Mouse (Mus musculus) hindbrain, embryonic 14.5 days (tissue): ENCODE data around the gene Ccdc138. TPM values are rescaled to one million over a fixed set of nuclear protein-coding genes. Genes with fewer than 3 reads are reported as not detected.
A peak's percentile ranks its signal among the peaks of the same experiment; 100 is the strongest.
"Not testable (repeated sequence)": the region's sequence is repeated elsewhere in the genome, so short reads cannot be mapped to it uniquely, and the experiment has no call there.

Experiments used
- ATAC-seq: fragments of 200-750 bp; cut with Nextera tagmentation; 2 replicates; pipeline ENCODE4 v1.8.0; 2017; ENCODE audit warnings: moderate number of reproducible peaks, mild to moderate bottlenecking, moderate TSS enrichment, moderate library complexity; ENCODE audit not compliant: low FRiP score
- DNase-seq: peaks from one replicate; pipeline ENCODE4 v3.0.0-alpha.2; 2015; ENCODE audit warnings: low spot score
- H3K27ac ChIP-seq: fragments of 300-500 bp; sonication (generic); 2 replicates; pipeline ENCODE4 v1.5.1; 2014; ENCODE audit warnings: mild to moderate bottlenecking, moderate library complexity
- H3K27me3 ChIP-seq: fragments of 300-500 bp; sonication (generic); 2 replicates; pipeline ENCODE4 v1.6.1; 2014; ENCODE audit warnings: mild to moderate bottlenecking, low read length, mixed read lengths; ENCODE audit not compliant: control insufficient read depth, insufficient read depth
- H3K36me3 ChIP-seq: fragments of 300-500 bp; sonication (generic); replicated peaks from 2 replicates; pipeline ENCODE4 v1.6.1; 2014; ENCODE audit not compliant: control insufficient read depth, insufficient read depth
- H3K4me1 ChIP-seq: fragments of 300-500 bp; sonication (generic); replicated peaks from 2 replicates; pipeline ENCODE4 v1.6.1; 2014; ENCODE audit warnings: antibody characterized with exemption, low read length, mixed read lengths; ENCODE audit not compliant: control insufficient read depth, insufficient read depth
- H3K4me2 ChIP-seq: fragments of 300-500 bp; sonication (generic); replicated peaks from 2 replicates; pipeline ENCODE4 v1.6.1; 2014; ENCODE audit warnings: mild to moderate bottlenecking, moderate library complexity
- H3K4me3 ChIP-seq: fragments of 300-500 bp; sonication (generic); replicated peaks from 2 replicates; pipeline ENCODE4 v1.5.1; 2014; ENCODE audit warnings: mild to moderate bottlenecking, low read length
- H3K9ac ChIP-seq: fragments of 300-500 bp; sonication (generic); 2 replicates; pipeline ENCODE4 v1.6.1; 2014
- H3K9me3 ChIP-seq: fragments of 300-500 bp; sonication (generic); 2 replicates; pipeline ENCODE4 v1.6.1; 2016; ENCODE audit warnings: low read length; ENCODE audit not compliant: control insufficient read depth
- WGBS: fragments of 180-500 bp; shearing (Covaris S2); extraction: QIAGEN DNeasy Blood & Tissue Kit; methylation state at CpG from one replicate; pipeline ENCODE4 v1.1.7; 2014; 5-methylcytosine and 5-hydroxymethylcytosine counted together
- polyA plus RNA-seq: library from polyadenylated mRNA; unstranded; fragments of >200 nt; fragmentation: Nextera tagmentation; extraction: Ambion mirVana; gene quantifications from 2 replicates; pipeline ENCODE4 v1.2.1, GENCODE M21; 2014

Ccdc138 gene
- polyA plus RNA-seq, 1 experiment from 2014 or later: 7.7 TPM

- no peak for DNase-seq
- peak overlapping the region; percentile 67 for H3K4me2 ChIP-seq
- no peaks in the 10 kb centered on the region for H3K27me3 ChIP-seq
- no peaks in the 10 kb centered on the region for H3K9me3 ChIP-seq
- H3K27ac ChIP-seq: peak overlapping the region; percentile 86; the same call in 1 of the 2 replicates
- 0 out of 2 replicates have a peak, but pooled peaks cover 14% of the 10 kb centered on the region for H3K4me1 ChIP-seq
- no peak overlapping the region; the same call in 1 of the 2 replicates for H3K4me3 ChIP-seq
- ATAC-seq: no peak
- H3K9ac ChIP-seq: peak overlapping the region; percentile 71; the same call in 1 of the 2 replicates
- H3K36me3 ChIP-seq: peaks cover 34% of the 10 kb centered on the region
Measured at GRCm38 (mm10) chr10:58496732-58497131, 1.0 kb upstream of the Ccdc138 start.

- Histone ChIP-seq H3K9ac (peak overlapping the region; percentile 71), H3K36me3 (peaks cover 16% of the 10 kb centered on the region), H3K4me2 (peak overlapping the region; percentile 67), H3K27ac (no peak overlapping the region), H3K4me1 (0 out of 2 replicates have a peak, but pooled peaks cover 14% of the 10 kb centered on the region), H3K9me3 (no peaks in the 10 kb centered on the region), H3K4me3 (peak overlapping the region; percentile 69), H3K27me3 (no peaks in the 10 kb centered on the region)
- 64% methylated on average over 2 of the region's 2 CpGs for WGBS
- ATAC-seq (no peak), DNase-seq (no peak)
Measured at GRCm38 (mm10) chr10:58498516-58498915, 768 bp downstream of the Ccdc138 start.

- 0 out of 2 replicates have a peak, but pooled peaks cover 19% of the 10 kb centered on the region for H3K36me3 ChIP-seq
- H3K9ac ChIP-seq: no peak overlapping the region
- no peak overlapping the region for H3K27ac ChIP-seq
- no peaks in the 10 kb centered on the region for H3K4me1 ChIP-seq
- no peak overlapping the region for H3K4me2 ChIP-seq
- no peak overlapping the region for H3K4me3 ChIP-seq
- ATAC-seq (no peak), DNase-seq (no peak)
- WGBS: 84% methylated on average over 1 of the region's 1 CpGs
- no peaks in the 10 kb centered on the region for H3K9me3 ChIP-seq
- no peaks in the 10 kb centered on the region for H3K27me3 ChIP-seq
Measured at GRCm38 (mm10) chr10:58529358-58529757, 31.6 kb downstream of the Ccdc138 start.

- Histone ChIP-seq H3K4me3 (no peak overlapping the region), H3K36me3 (0 out of 2 replicates have a peak, but pooled peaks cover 19% of the 10 kb centered on the region), H3K27me3 (no peaks in the 10 kb centered on the region), H3K9me3 (0 out of 2 replicates have a peak, but pooled peaks cover 3% of the 10 kb centered on the region), H3K27ac (no peak overlapping the region), H3K9ac (no peak overlapping the region), H3K4me2 (no peak overlapping the region), H3K4me1 (no peaks in the 10 kb centered on the region)
- WGBS: 88% methylated on average over 10 of the region's 10 CpGs
- DNase-seq: no peak
- no peak for ATAC-seq
Measured at GRCm38 (mm10) chr10:58530896-58531790, 33.4 kb downstream of the Ccdc138 start.

- no peak overlapping the region for H3K27ac ChIP-seq
- no peak overlapping the region for H3K9ac ChIP-seq
- DNase-seq (no peak), ATAC-seq (no peak)
- no peak overlapping the region for H3K4me3 ChIP-seq
- 93% methylated on average over 2 of the region's 2 CpGs for WGBS
- H3K9me3 ChIP-seq: 0 out of 2 replicates have a peak, but pooled peaks cover 3% of the 10 kb centered on the region
- H3K4me2 ChIP-seq: no peak overlapping the region
- no peaks in the 10 kb centered on the region for H3K4me1 ChIP-seq
- 0 out of 2 replicates have a peak, but pooled peaks cover 19% of the 10 kb centered on the region for H3K36me3 ChIP-seq
- no peaks in the 10 kb centered on the region for H3K27me3 ChIP-seq
Measured at GRCm38 (mm10) chr10:58532177-58532576, 34.4 kb downstream of the Ccdc138 start.

- H3K4me3 ChIP-seq, ATAC-seq, H3K9ac ChIP-seq, H3K27ac ChIP-seq, H3K27me3 ChIP-seq, H3K4me2 ChIP-seq, DNase-seq, H3K36me3 ChIP-seq, H3K4me1 ChIP-seq, H3K9me3 ChIP-seq: not testable (repeated sequence)
- WGBS: 83% methylated on average over 5 of the region's 5 CpGs
Measured at GRCm38 (mm10) chr10:58536276-58536675, 38.5 kb downstream of the Ccdc138 start.

GRCm38 (mm10) chr10:58540613-58541012 lies 42.9 kb downstream of the Ccdc138 start:
- Histone ChIP-seq H3K9me3 (no peaks in the 10 kb centered on the region), H3K36me3 (no peaks in the 10 kb centered on the region; the same call in none of the 2 replicates), H3K4me2 (no peak overlapping the region), H3K4me3 (no peak overlapping the region), H3K9ac (no peak overlapping the region), H3K27ac (no peak overlapping the region), H3K4me1 (no peaks in the 10 kb centered on the region), H3K27me3 (no peaks in the 10 kb centered on the region)
- no peak for ATAC-seq
- WGBS: 44% methylated on average over 13 of the region's 13 CpGs
- DNase-seq: no peak

GRCm38 (mm10) chr10:58548739-58549138 lies 51.0 kb downstream of the Ccdc138 start:
- H3K36me3 ChIP-seq: no peaks in the 10 kb centered on the region
- DNase-seq (no peak), ATAC-seq (no peak)
- no peak overlapping the region for H3K27ac ChIP-seq
- no peak overlapping the region for H3K4me3 ChIP-seq
- H3K9me3 ChIP-seq: no peaks in the 10 kb centered on the region
- no peaks in the 10 kb centered on the region for H3K4me1 ChIP-seq
- H3K27me3 ChIP-seq: no peaks in the 10 kb centered on the region
- H3K4me2 ChIP-seq: no peak overlapping the region
- no peak overlapping the region for H3K9ac ChIP-seq

- DNase-seq (no peak), ATAC-seq (no peak)
- H3K4me1 ChIP-seq: no peaks in the 10 kb centered on the region
- H3K4me2 ChIP-seq: no peak overlapping the region
- no peaks in the 10 kb centered on the region for H3K36me3 ChIP-seq
- 94% methylated on average over 8 of the region's 8 CpGs for WGBS
- H3K9ac ChIP-seq: no peak overlapping the region
- H3K4me3 ChIP-seq: no peak overlapping the region
- no peak overlapping the region for H3K27ac ChIP-seq
- H3K27me3 ChIP-seq: no peaks in the 10 kb centered on the region
- no peaks in the 10 kb centered on the region for H3K9me3 ChIP-seq
Measured at GRCm38 (mm10) chr10:58554693-58555387, 57.1 kb downstream of the Ccdc138 start.
